Mouse (Mus musculus): ENCODE measurements at regions not wholly inside any gene's neighbourhood (a gene's known extent, or its start where the extent isn't known, plus 50 kb on each side); places are given as distances from the start of the nearest gene placed in this dataset.

- no peak for DNase-seq
Measured at GRCm38 (mm10) chr14:99713069-99713830, 414.8 kb downstream of the Klf5 start.

- no peak for DNase-seq
Measured at GRCm38 (mm10) chr14:99733474-99734199, 435.1 kb downstream of the Klf5 start.

- DNase-seq = no peak
Measured at GRCm38 (mm10) chr14:99734200-99734567, 435.7 kb downstream of the Klf5 start.

GRCm38 (mm10) chr14:99743625-99744297 is 445.3 kb downstream of the Klf5 start:
- no peak for DNase-seq

GRCm38 (mm10) chr14:99745209-99745608 is 446.7 kb downstream of the Klf5 start:
- DNase-seq = no peak

- no peak for DNase-seq
Measured at GRCm38 (mm10) chr14:99748166-99748565, 449.7 kb downstream of the Klf5 start.

- no peak for DNase-seq
Measured at GRCm38 (mm10) chr14:99749308-99750305, 451.1 kb downstream of the Klf5 start.

- DNase-seq = peak; percentile 6
Measured at GRCm38 (mm10) chr14:99758045-99758444, 459.6 kb downstream of the Klf5 start.

GRCm38 (mm10) chr14:99763336-99763735 is 464.8 kb downstream of the Klf5 start:
- no peak for DNase-seq

- no peak for DNase-seq
Measured at GRCm38 (mm10) chr14:99771009-99771408, 472.5 kb downstream of the Klf5 start.

GRCm38 (mm10) chr14:99772774-99773423 is 474.4 kb downstream of the Klf5 start:
- DNase-seq = no peak

GRCm38 (mm10) chr14:99778477-99778876 is 480.0 kb downstream of the Klf5 start:
- DNase-seq = no peak

- DNase-seq = no peak
Measured at GRCm38 (mm10) chr14:99778957-99779356, 480.5 kb downstream of the Klf5 start.

- DNase-seq = no peak
Measured at GRCm38 (mm10) chr14:99783646-99784045, 485.2 kb downstream of the Klf5 start.

GRCm38 (mm10) chr14:99785106-99785505 is 486.6 kb downstream of the Klf5 start:
- DNase-seq = no peak

- DNase-seq = no peak
Measured at GRCm38 (mm10) chr14:99786367-99786766, 487.9 kb downstream of the Klf5 start.

- DNase-seq = no peak
Measured at GRCm38 (mm10) chr14:99788185-99788584, 489.7 kb downstream of the Klf5 start.

- DNase-seq = no peak
Measured at GRCm38 (mm10) chr14:99796293-99796692, 488.2 kb downstream of the Klf12 start.

GRCm38 (mm10) chr14:99806052-99806451 is 478.4 kb downstream of the Klf12 start:
- DNase-seq = no peak

- DNase-seq = no peak
Measured at GRCm38 (mm10) chr14:99806599-99806998, 477.9 kb downstream of the Klf12 start.

GRCm38 (mm10) chr14:99812741-99813485 is 471.6 kb downstream of the Klf12 start:
- DNase-seq = no peak

Measured in adrenal gland, postnatal 14 days (tissue).